Mouse (Mus musculus): ENCODE results near the gene Snn.

DNA sequence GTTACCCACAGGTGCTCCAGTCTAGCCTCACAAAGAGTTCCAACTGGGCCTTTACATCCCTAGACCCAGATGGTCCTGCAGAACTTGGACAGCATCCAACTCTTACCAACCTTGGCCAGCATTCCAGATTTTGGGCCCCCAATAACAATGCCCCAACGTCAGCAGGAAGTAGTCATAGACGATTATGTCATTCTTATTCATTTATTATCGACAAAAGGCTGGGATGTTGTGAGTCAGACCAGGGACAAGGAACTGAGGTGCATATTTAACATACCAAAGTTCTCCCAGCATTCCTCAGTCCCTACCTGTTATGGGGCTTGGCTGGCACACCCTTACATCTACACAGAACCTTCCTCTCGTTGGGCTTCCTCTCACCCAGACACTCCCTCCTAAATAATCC is 44.4 kb upstream of the Snn start:
- TF ChIP-seq SMC3 (IDR thresholded peaks at IDR 0.05; ENCODE audit: low read depth, low read length) (no peak), HCFC1 (IDR thresholded peaks at IDR 0.05; ENCODE audit: low read depth, low read length) (no peak), POLR2A (IDR thresholded peaks at IDR 0.05; ENCODE audit: control insufficient read depth in 1 of 2, insufficient read depth in 1 of 2, low read depth in 1 of 2, low read length in 2 of 2, poor library complexity in 1 of 2) (no peak), MAX (IDR thresholded peaks at IDR 0.05; ENCODE audit: low read length) (no peak), ZC3H11A (IDR thresholded peaks at IDR 0.05; ENCODE audit: low read depth, low read length) (no peak), ETS1 (IDR thresholded peaks at IDR 0.05; ENCODE audit: low read depth, low read length) (no peak), USF1 (IDR thresholded peaks at IDR 0.05; ENCODE audit: low read depth, low read length) (no peak), POLR2AphosphoS2 (IDR thresholded peaks at IDR 0.05; ENCODE audit: low read length) (no peak), GATA1 (IDR thresholded peaks at IDR 0.05; ENCODE audit: low read depth, low read length) (no peak)
